Mouse (Mus musculus): ENCODE results near the gene Skor1. TPM values are rescaled to one million over a fixed set of nuclear protein-coding genes. Genes with fewer than 3 reads are reported as not detected.

The Skor1 gene
- total RNA-seq, 2 experiments from 2014 or later: 0.08 TPM

GRCm38 (mm10) chr9:63150086-63150800, 1.5 kb upstream of the Skor1 start:
- DNase-seq: no peak
- intact Hi-C loops (cut with DNase I): no loop called here

GRCm38 (mm10) chr9:63149372-63149766, 608 bp upstream of the Skor1 start:
- no peak for DNase-seq
- intact Hi-C loops (cut with DNase I): no loop called here

GRCm38 (mm10) chr9:63147786-63148409, 863 bp downstream of the Skor1 start:
- intact Hi-C loops (cut with DNase I): no loop called here
- no peak for DNase-seq

GRCm38 (mm10) chr9:63147296-63147695, 1.5 kb downstream of the Skor1 start:
- intact Hi-C loops (cut with DNase I): no loop called here

GRCm38 (mm10) chr9:63146856-63147274, 1.9 kb downstream of the Skor1 start:
- DNase-seq: no peak
- intact Hi-C loops (cut with DNase I): no loop called here

More at GRCm38 (mm10) chr9:63147296-63147695, 1.5 kb downstream of the Skor1 start:
- no peak for DNase-seq

GRCm38 (mm10) chr9:63146126-63146855, 2.5 kb downstream of the Skor1 start:
- intact Hi-C loops (cut with DNase I): no loop called here
- DNase-seq: no peak

GRCm38 (mm10) chr9:63145249-63146125, 3.3 kb downstream of the Skor1 start:
- intact Hi-C loops (cut with DNase I): no loop called here
- no peak for DNase-seq

- intact Hi-C loops (cut with DNase I): no loop called here
- no peak for DNase-seq
Measured at GRCm38 (mm10) chr9:63144502-63145248, 4.1 kb downstream of the Skor1 start.

GRCm38 (mm10) chr9:63143641-63144501, 4.9 kb downstream of the Skor1 start:
- DNase-seq: no peak
- intact Hi-C loops (cut with DNase I): no loop called here

GRCm38 (mm10) chr9:63143227-63143626, 5.5 kb downstream of the Skor1 start:
- no peak for DNase-seq
- intact Hi-C loops (cut with DNase I): no loop called here

GRCm38 (mm10) chr9:63142335-63143036, 6.3 kb downstream of the Skor1 start:
- intact Hi-C loops (cut with DNase I): no loop called here
- DNase-seq: no peak

- no peak for DNase-seq
- intact Hi-C loops (cut with DNase I): no loop called here
Measured at GRCm38 (mm10) chr9:63141641-63142334, 7.0 kb downstream of the Skor1 start.

- no peak for DNase-seq
- intact Hi-C loops (cut with DNase I): no loop called here
Measured at GRCm38 (mm10) chr9:63140211-63140610, 8.6 kb downstream of the Skor1 start.

GRCm38 (mm10) chr9:63139661-63140060, 9.1 kb downstream of the Skor1 start:
- no peak for DNase-seq
- intact Hi-C loops (cut with DNase I): loop anchor here (5.0 to 10.0 kb wide), 2 partner anchors 473 to 615 kb away; partner anchors contain the start of gene Smad3

- intact Hi-C loops (cut with DNase I): loop anchor here (5.0 to 10.0 kb wide), 2 partner anchors 474 to 616 kb away; partner anchors contain the start of gene Smad3
- no peak for DNase-seq
Measured at GRCm38 (mm10) chr9:63138481-63138967, 10.2 kb downstream of the Skor1 start.

- intact Hi-C loops (cut with DNase I): loop anchor here (1.0 to 10.0 kb wide), 4 partner anchors 325 to 707 kb away; partner anchors contain the start of gene Smad3
- DNase-seq: no peak
Measured at GRCm38 (mm10) chr9:63137615-63137915, 11.2 kb downstream of the Skor1 start.
